Mouse (Mus musculus) adrenal gland, adult 8-10 months (tissue): ENCODE measurements at regions not wholly inside any gene's neighbourhood (a gene's known extent, or its start where the extent isn't known, plus 50 kb on each side); places are given as distances from the start of the nearest gene placed in this dataset.
"Not testable (repeated sequence)": the region's sequence is repeated elsewhere in the genome, so short reads cannot be mapped to it uniquely, and the experiment has no call there.

Experiments
- DNase-seq: peaks from one replicate; pipeline ENCODE4 v3.0.0; 2022

- DNase-seq = no peak
Measured at GRCm38 (mm10) chr10:46100837-46101236, 523.2 kb downstream of the Hace1 start.

- no peak for DNase-seq
Measured at GRCm38 (mm10) chr10:46108810-46109209, 531.2 kb downstream of the Hace1 start.

GRCm38 (mm10) chr10:46114631-46115130, 537.1 kb downstream of the Hace1 start:
- no peak for DNase-seq

GRCm38 (mm10) chr10:46122409-46122808, 544.8 kb downstream of the Hace1 start:
- not testable (repeated sequence) for DNase-seq

- DNase-seq = no peak
Measured at GRCm38 (mm10) chr10:46123795-46124194, 546.2 kb downstream of the Hace1 start.

- DNase-seq = no peak
Measured at GRCm38 (mm10) chr10:46135120-46135748, 557.6 kb downstream of the Hace1 start.

- no peak for DNase-seq
Measured at GRCm38 (mm10) chr10:46174035-46174434, 596.4 kb downstream of the Hace1 start.

GRCm38 (mm10) chr10:46185763-46186458, 608.3 kb downstream of the Hace1 start:
- DNase-seq = no peak

GRCm38 (mm10) chr10:46194143-46194542, 616.5 kb downstream of the Hace1 start:
- no peak for DNase-seq

GRCm38 (mm10) chr10:46226837-46227402, 649.3 kb downstream of the Hace1 start:
- no peak for DNase-seq

- no peak for DNase-seq
Measured at GRCm38 (mm10) chr10:46229608-46230007, 652.0 kb downstream of the Hace1 start.

- no peak for DNase-seq
Measured at GRCm38 (mm10) chr10:46235581-46235980, 658.0 kb downstream of the Hace1 start.

GRCm38 (mm10) chr10:46255575-46255974, 677.9 kb downstream of the Hace1 start:
- DNase-seq = no peak

GRCm38 (mm10) chr10:46269710-46270109, 692.1 kb downstream of the Hace1 start:
- no peak for DNase-seq

GRCm38 (mm10) chr10:46273846-46274245, 696.2 kb downstream of the Hace1 start:
- no peak for DNase-seq

- DNase-seq = no peak
Measured at GRCm38 (mm10) chr10:46294290-46294689, 716.7 kb downstream of the Hace1 start.

- no peak for DNase-seq
Measured at GRCm38 (mm10) chr10:46298352-46298751, 720.7 kb downstream of the Hace1 start.

- no peak for DNase-seq
Measured at GRCm38 (mm10) chr10:46299521-46299920, 721.9 kb downstream of the Hace1 start.

GRCm38 (mm10) chr10:46320328-46321038, 742.9 kb downstream of the Hace1 start:
- DNase-seq = no peak

GRCm38 (mm10) chr10:46321040-46321439, 743.4 kb downstream of the Hace1 start:
- no peak for DNase-seq

GRCm38 (mm10) chr10:46329052-46329451, 751.4 kb downstream of the Hace1 start:
- no peak for DNase-seq

- DNase-seq = no peak
Measured at GRCm38 (mm10) chr10:46331599-46332283, 754.1 kb downstream of the Hace1 start.
